Mouse (Mus musculus): Measurements from ENCODE around the gene BC004004.
"Not testable (repeated sequence)": the region's sequence is repeated elsewhere in the genome, so short reads cannot be mapped to it uniquely, and the experiment has no call there.

BC004004 gene

DNA sequence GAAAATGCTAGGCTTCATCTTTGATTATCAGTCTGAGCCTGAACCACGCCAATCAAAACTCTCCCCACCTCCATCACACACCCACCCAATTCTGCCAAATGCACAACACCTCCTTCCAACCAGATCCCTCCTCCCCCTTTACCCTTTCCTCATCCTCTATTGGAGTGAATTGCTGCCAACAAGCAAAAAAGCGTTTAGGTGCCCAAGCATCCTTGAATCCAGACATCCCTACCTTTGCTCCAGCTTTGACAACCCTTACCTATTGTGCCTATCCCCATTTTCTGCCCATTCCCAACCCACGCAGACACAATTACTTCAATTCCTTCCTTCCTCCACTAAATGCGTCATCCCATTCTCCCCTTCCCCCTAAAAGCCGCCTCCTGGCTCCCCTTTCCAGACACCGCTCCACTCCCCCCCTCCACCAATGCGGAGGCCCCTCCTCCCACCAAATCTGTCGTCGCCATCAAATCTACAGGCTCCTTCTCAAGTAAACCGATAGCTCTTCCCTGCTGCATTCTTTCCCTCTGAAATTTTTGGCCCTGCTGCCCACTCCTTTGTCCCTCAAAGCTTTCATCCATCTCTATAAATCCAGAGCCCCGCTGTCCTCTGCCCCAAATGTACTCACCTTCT is 78.0 kb downstream of the BC004004 start:
- in situ Hi-C loops (cut with MboI, MseI) = no loop called here

DNA sequence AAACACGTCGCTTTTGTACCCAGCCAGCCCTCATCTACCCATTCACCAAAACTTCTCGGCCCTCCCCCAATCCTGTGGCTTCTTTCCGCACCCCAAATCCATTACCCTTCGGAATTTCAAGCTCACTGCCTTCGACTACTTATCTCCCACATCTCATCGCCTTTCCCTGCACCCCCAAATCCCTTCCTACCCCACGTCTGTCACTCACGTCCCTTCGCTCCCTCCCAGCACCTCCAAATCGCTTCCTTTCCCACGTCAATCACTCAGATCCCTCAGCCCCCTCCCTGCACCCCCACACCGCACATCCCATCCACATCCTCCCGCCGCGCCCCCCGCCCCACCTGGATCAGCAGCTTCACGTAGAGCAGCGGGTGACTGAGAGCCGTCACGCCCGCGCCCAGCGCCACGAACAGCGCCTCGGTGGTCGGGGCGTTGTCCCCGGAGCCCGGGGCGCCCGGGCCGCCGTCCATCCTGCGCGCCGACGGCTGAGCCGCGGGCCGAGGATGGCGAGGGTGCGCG is 78.6 kb downstream of the BC004004 start:
- in situ Hi-C loops (cut with MboI, MseI) = no loop called here

DNA sequence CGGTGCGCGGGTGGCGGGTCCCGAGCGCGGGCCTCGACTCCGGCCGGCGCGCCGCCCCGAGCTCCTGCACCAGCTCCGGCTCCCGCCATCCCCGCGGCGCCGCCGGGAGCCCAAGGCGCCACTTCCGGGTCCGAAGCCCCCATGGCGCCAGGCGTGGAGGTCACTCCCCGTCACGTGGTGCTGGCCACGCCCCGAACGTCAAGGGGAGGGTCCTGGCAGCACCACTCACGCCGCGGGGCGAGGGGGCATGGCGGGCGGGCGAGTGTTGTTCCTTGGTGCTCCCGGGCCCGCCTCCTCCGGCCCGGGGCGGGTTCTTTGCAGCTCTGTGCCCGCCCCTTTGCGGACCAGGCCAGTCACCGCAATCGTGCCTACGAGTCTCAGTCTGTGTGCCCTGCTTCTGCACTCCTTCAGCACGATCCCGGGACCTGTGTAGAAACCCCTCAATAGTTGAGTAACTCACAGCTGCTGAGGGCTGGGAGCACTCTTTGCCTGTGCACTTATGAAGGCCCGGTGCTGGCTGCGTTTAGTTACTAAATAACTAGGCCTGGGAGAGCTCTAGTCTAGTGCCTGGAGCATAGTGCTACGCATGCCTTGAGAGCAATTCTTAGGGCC is 79.2 kb downstream of the BC004004 start, which contains the start of gene Mtch1:
Gene Mtch1 (minus strand): TSS at position 290 of the 612 bp plus-strand sequence.
- in situ Hi-C loops (cut with MboI, MseI) = no loop called here

DNA sequence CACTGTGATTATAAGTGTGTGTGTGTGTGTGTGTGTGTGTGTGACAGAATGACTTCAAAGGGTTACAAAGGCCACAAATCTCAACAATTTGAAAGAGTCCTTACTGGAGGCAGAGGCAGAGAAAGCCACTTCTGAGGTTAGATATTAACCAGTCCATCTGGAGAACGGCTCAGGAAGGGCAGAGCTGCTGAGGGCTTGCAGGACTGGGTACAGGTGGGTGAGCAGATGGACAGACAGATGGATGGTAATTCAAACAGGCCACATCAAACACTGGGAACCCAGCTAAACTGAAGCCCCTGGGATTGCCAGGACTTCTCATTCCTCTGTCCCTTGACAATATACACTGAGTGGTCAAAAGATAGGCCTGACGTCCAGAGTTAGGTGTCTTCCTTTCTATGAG is 80.4 kb downstream of the BC004004 start:
- in situ Hi-C loops (cut with MboI, MseI) = no loop called here

DNA sequence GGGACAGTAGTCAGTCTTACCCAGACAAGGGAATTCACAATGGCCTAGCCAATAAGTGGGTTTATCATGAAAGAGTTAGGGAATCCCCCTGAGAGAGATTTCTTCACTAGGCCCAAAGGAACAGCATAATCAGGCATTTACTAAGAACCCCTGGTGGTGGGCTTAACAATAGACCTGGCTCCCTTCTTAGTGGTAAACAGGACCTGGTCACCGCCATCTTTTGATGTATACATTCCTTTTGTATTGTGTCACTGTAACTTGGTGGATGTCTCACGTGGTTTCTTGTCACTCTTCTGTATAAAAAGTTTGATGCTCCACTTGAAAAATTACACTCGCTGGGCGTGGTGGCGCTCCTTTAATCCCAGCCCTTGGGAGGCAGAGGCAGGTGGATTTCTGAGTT is 82.5 kb downstream of the BC004004 start:
- in situ Hi-C loops (cut with MboI, MseI) = not testable (repeated sequence)

DNA sequence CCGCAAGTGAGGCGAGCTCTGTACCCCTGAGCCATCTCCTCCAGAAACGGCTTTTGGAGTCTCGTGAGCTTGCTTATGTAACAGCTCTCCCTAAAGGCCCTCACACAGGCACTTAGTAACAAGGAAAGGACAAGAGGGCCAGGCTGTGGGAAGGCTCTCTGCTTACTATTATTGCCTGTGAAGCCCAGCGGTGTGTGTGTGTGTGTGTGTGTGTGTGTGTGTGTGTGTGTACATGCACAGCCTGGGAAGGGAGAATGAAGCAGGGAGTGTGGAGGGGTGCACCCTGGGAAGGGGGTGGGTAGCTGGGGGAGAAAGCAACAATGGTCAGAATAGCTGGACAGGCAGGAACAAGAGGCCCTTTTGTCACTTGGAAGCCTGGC is 86.9 kb downstream of the BC004004 start:
- in situ Hi-C loops (cut with MboI, MseI) = no loop called here

DNA sequence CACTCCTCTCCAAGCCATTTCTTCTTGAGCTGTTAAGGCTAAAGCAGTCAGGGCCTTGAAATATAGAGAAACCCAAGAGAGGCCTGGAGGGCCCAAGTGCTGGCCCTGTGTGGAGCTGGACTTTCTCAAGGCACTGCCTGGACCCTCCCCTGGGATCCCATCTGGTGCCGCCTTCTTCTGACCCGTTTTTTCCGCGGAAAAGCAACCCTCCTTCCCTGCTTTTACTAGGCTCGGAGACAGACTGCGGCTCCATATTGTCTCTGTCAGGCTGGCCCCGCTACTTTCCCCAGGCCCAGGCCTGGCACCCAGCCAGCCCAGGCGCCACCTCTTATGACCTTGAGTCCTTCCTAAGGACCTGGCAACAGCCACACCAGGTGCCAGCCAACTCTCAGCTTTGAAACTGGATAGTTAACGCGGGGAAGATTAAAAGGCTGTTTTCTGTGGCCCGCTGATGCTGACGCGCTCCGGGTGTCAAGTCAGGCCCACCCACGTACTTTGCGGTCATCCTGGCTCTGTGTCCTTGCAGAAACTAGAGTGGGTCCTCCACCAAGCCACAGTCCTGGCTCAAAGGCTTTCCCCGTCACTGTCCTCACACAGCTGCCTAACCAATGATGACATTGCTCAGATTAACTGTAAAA is 87.4 kb downstream of the BC004004 start:
- in situ Hi-C loops (cut with MboI, MseI) = no loop called here

DNA sequence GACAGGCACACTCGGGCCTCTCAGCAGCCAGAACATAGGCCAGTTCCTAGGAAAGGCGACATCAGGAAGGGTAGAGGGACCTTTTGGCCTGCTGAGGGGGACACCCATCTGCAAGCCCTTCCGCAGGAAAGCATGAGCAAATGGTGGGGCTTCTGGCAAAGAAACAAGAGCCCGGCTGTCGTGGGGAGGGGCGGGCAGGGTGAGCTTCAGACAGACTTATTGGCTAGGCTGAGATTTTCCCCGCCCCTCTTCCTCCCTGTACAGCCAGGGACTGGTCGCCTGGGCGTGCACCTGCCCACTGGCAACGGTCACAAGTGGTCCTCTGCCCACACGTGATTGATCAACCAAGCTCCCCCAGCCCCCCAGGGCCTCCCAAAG is 87.9 kb downstream of the BC004004 start:
- in situ Hi-C loops (cut with MboI, MseI) = no loop called here

DNA sequence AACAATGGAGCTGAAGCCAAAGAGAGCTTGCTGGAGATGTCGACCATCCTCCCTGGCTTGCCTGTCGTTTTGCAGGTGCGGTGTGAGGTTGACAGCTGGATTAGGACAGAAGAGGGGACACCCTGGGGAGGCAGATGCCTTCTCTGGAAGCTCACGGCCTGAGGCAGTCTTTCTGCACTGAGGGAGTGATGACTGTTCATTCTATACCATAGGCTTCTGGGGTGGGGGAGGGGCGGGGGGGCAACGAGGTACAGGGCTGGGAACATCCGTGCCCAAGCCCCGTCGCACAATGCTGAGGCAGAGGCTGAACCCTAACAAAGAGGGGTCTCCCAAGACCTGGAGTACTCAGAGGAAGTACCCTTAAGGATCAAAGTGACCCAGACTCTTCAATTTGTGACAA is 88.3 kb downstream of the BC004004 start:
- in situ Hi-C loops (cut with MboI, MseI) = no loop called here

DNA sequence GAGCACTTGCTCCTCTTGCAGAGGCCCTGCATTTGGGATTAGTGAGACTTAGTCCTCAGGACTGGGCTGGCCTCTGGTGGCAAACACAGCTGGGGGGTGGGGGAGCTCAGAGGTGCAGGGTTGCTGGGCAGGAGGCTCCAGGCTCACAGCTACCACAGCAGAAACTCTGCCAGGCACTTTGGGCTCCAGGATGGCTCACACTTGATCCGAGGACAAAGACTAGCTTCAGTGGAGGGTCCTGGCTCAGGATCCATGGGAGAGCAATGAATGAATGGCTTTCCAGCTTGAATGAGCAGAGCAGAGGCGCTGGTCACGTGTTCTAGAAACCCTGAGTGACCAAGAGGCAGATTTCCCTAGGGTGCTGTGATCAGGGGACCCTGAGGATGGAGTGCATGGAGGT is 90.3 kb downstream of the BC004004 start:
- in situ Hi-C loops (cut with MboI, MseI) = no loop called here

GRCm38 (mm10) chr17:29360761-29361221 is 92.2 kb downstream of the BC004004 start, which contains the start of gene Fgd2:
Fgd2 (plus strand) TSS chr17:29360914.
- in situ Hi-C loops (cut with MboI, MseI) = no loop called here

DNA sequence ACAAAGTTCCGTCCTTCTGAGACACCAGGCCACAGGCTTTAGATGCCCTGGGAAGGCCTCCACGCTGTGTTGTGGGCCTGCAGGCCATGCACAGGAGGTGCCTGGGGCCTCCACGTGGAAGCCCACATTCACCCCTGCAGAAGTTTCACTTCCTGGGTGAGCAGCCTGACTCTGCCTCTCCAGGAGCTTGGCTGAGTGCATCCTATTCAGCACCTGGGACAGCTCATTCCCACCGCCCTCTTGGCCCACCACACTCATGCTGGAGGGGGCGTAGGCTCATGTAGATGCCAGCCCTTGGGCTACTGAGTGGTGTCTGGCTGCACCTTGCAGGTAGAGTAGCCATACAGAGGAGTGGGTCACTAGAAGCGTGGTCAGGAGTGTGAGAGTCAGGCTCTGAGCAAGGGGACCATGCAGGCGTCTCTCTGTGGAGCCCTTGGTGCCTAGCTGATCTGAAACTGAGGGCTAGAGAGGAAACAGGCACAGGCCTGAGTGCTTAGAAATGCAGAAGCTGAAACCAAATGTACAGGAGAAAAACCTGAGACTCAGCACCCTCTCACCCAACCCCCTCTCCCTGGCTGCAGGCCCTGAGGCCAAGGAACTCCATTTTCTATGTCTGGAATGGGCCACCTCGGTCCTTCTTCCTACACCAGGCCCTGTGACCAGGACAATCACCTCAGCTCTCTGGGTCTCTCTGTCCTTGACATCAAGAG is 93.5 kb downstream of the BC004004 start:
- in situ Hi-C loops (cut with MboI, MseI) = no loop called here

DNA sequence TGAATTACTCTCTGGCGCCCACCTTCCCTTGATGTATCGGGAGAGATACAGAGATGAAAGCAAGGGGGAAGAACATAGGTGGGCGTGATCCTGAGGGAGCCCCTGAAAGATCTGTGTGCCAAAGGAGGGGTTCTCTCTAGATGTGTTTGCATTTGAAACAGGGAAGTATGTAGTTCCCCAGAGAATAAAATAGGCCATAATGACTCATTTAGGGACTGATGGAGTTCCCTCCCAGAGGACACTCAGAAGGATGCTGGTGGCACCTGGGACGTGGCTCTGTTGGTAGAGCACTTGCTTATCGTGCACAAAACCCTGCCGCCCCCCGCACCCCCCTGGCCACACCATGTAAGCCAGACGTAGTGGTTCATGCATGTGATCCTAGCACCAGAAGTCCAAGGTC is 94.5 kb downstream of the BC004004 start:
- in situ Hi-C loops (cut with MboI, MseI) = no loop called here
